Mouse (Mus musculus): Measurements from ENCODE around the gene Kdf1. TPM values are rescaled to one million over a fixed set of nuclear protein-coding genes. Genes with fewer than 3 reads are reported as not detected.

Gene Kdf1
- total and polyA plus RNA-seq, 2 experiments, result 1.7 to 7.4 TPM

- Histone ChIP-seq H3K27me3 (ENCODE audit: control insufficient read depth, insufficient read depth, low read length) (no peaks in the 10 kb centered on the region), H3K9ac (ENCODE audit: low read depth, low read length) (peak within 1 kb of the TSS; percentile 96), H3K36me3 (ENCODE audit: control insufficient read depth, insufficient read depth, low read length) (peaks cover 2% of the 10 kb centered on the region; the same call in 1 of the 2 replicates), H3K4me1 (ENCODE audit: control insufficient read depth, insufficient read depth, low read length) (no peaks in the 10 kb centered on the region; the same call in none of the 2 replicates), H3K4me3 (ENCODE audit: insufficient read depth, low read depth, low read length) (peak within 1 kb of the TSS; percentile 93), H3K79me2 (ENCODE audit: control insufficient read depth, insufficient read depth, low read length) (peaks cover 20% of the 10 kb centered on the region), H3K27ac (replicated peaks; ENCODE audit: insufficient read depth, low read depth, low read length) (peak within 1 kb of the TSS; percentile 33)
- under 1% methylated on average over 77 of the region's 77 CpGs for WGBS
- TF ChIP-seq POLR2A (IDR thresholded peaks at IDR 0.05; ENCODE audit: extremely low read depth, insufficient read depth, low read length) (peak; percentile 62; the same call in 1 of the 2 replicates), CTCF (IDR thresholded peaks at IDR 0.05; ENCODE audit: low read depth, low read length) (no peak)
- peak; percentile 90 for DNase-seq (ENCODE audit: extremely low read depth, low read depth, low spot score)
Measured at GRCm38 (mm10) chr4:133545272-133546231, 26.8 kb downstream of the Kdf1 start, which contains the start of gene Nudc. TSS of gene Nudc (minus strand) at chr4:133545996.

- no peak for TF ChIP-seq CTCF (IDR thresholded peaks at IDR 0.05; ENCODE audit: low read depth, low read length)
- TF ChIP-seq POLR2A (IDR thresholded peaks at IDR 0.05; ENCODE audit: extremely low read depth, insufficient read depth, low read length), result no peak
- Histone ChIP-seq H3K27me3 (ENCODE audit: control insufficient read depth, insufficient read depth, low read length) (no peaks in the 10 kb centered on the region), H3K4me3 (ENCODE audit: insufficient read depth, low read depth, low read length) (no peak overlapping the region), H3K27ac (replicated peaks; ENCODE audit: insufficient read depth, low read depth, low read length) (peak overlapping the region; percentile 82), H3K9ac (ENCODE audit: low read depth, low read length) (no peak overlapping the region), H3K4me1 (ENCODE audit: control insufficient read depth, insufficient read depth, low read length) (peaks cover 11% of the 10 kb centered on the region), H3K36me3 (ENCODE audit: control insufficient read depth, insufficient read depth, low read length) (no peaks in the 10 kb centered on the region), H3K79me2 (ENCODE audit: control insufficient read depth, insufficient read depth, low read length) (peaks cover 9% of the 10 kb centered on the region; the same call in 1 of the 2 replicates)
- WGBS, result 82% methylated on average over 1 of the region's 1 CpGs
- peak; percentile 97 for DNase-seq (ENCODE audit: extremely low read depth, low read depth, low spot score)
Measured at GRCm38 (mm10) chr4:133552029-133552428, 33.3 kb downstream of the Kdf1 start.

- Histone ChIP-seq H3K4me3 (ENCODE audit: insufficient read depth, low read depth, low read length) (peak within 1 kb of the TSS; percentile 74), H3K36me3 (ENCODE audit: control insufficient read depth, insufficient read depth, low read length) (no peaks in the 10 kb centered on the region), H3K4me1 (ENCODE audit: control insufficient read depth, insufficient read depth, low read length) (peaks cover 14% of the 10 kb centered on the region), H3K9ac (ENCODE audit: low read depth, low read length) (peak within 1 kb of the TSS; percentile 89), H3K27me3 (ENCODE audit: control insufficient read depth, insufficient read depth, low read length) (no peaks in the 10 kb centered on the region), H3K27ac (replicated peaks; ENCODE audit: insufficient read depth, low read depth, low read length) (peak within 1 kb of the TSS; percentile 82), H3K79me2 (ENCODE audit: control insufficient read depth, insufficient read depth, low read length) (peaks cover 9% of the 10 kb centered on the region; the same call in 1 of the 2 replicates)
- DNase-seq (ENCODE audit: extremely low read depth, low read depth, low spot score), result peak; percentile 100
- TF ChIP-seq POLR2A (IDR thresholded peaks at IDR 0.05; ENCODE audit: extremely low read depth, insufficient read depth, low read length), result 0 out of 2 replicates have a peak, but pooled peaks have one; percentile 77
- no peak; the same call in 1 of the 2 replicates for TF ChIP-seq CTCF (IDR thresholded peaks at IDR 0.05; ENCODE audit: low read depth, low read length)
- WGBS, result 7% methylated on average over 10 of the region's 10 CpGs
Measured at GRCm38 (mm10) chr4:133552768-133553447, 34.1 kb downstream of the Kdf1 start, which contains the start of gene Nr0b2. TSS of gene Nr0b2 (plus strand) at chr4:133553376.

GRCm38 (mm10) chr4:133553448-133554330 lies 34.9 kb downstream of the Kdf1 start:
- H3K4me3 ChIP-seq (ENCODE audit: insufficient read depth, low read depth, low read length), result peak overlapping the region; percentile 74
- DNase-seq (ENCODE audit: extremely low read depth, low read depth, low spot score), result no peak
- H3K27me3 ChIP-seq (ENCODE audit: control insufficient read depth, insufficient read depth, low read length), result no peaks in the 10 kb centered on the region
- peak overlapping the region; percentile 89 for H3K9ac ChIP-seq (ENCODE audit: low read depth, low read length)
- no peaks in the 10 kb centered on the region for H3K36me3 ChIP-seq (ENCODE audit: control insufficient read depth, insufficient read depth, low read length)
- H3K4me1 ChIP-seq (ENCODE audit: control insufficient read depth, insufficient read depth, low read length), result peaks cover 20% of the 10 kb centered on the region
- H3K27ac ChIP-seq (replicated peaks; ENCODE audit: insufficient read depth, low read depth, low read length), result peak overlapping the region; percentile 82
- TF ChIP-seq POLR2A (IDR thresholded peaks at IDR 0.05; ENCODE audit: extremely low read depth, insufficient read depth, low read length), result no peak; the same call in 1 of the 2 replicates
- no peak for TF ChIP-seq CTCF (IDR thresholded peaks at IDR 0.05; ENCODE audit: low read depth, low read length)
- 16% methylated on average over 19 of the region's 19 CpGs for WGBS
- peaks cover 9% of the 10 kb centered on the region; the same call in 1 of the 2 replicates for H3K79me2 ChIP-seq (ENCODE audit: control insufficient read depth, insufficient read depth, low read length)

Measured in liver, adult 2 months (tissue).